Mouse (Mus musculus) lung, embryonic 16.5 days (tissue): ENCODE results near the gene Il17c. TPM values are rescaled to one million over a fixed set of nuclear protein-coding genes. Genes with fewer than 3 reads are reported as not detected.

Experiments used
- ATAC-seq: fragments of 200-750 bp; cut with Nextera tagmentation; 2 replicates; pipeline ENCODE4 v1.8.0; 2017; ENCODE audit warnings: low read depth, mild to moderate bottlenecking, moderate library complexity
- H3K27ac ChIP-seq: fragments of 300-500 bp; sonication (generic); 2 replicates; pipeline ENCODE4 v1.5.1; 2014; ENCODE audit warnings: mild to moderate bottlenecking, control low read depth, low read length
- H3K27me3 ChIP-seq: fragments of 300-500 bp; sonication (generic); 2 replicates; pipeline ENCODE4 v1.6.1; 2014; ENCODE audit warnings: low read depth, low read length, mixed read lengths; ENCODE audit not compliant: control insufficient read depth, insufficient read depth
- H3K36me3 ChIP-seq: fragments of 300-500 bp; sonication (generic); 2 replicates; pipeline ENCODE4 v1.6.1; 2014; ENCODE audit warnings: low read length; ENCODE audit not compliant: control insufficient read depth, insufficient read depth
- H3K4me1 ChIP-seq: fragments of 300-500 bp; sonication (generic); replicated peaks from 2 replicates; pipeline ENCODE4 v1.6.1; 2014; ENCODE audit warnings: low read length, mixed read lengths; ENCODE audit not compliant: control insufficient read depth, insufficient read depth
- H3K4me2 ChIP-seq: fragments of 300-500 bp; sonication (generic); 2 replicates; pipeline ENCODE4 v1.6.1; 2014; ENCODE audit warnings: low read depth, low read length, control low read depth
- H3K4me3 ChIP-seq: fragments of 300-500 bp; sonication (generic); 2 replicates; pipeline ENCODE4 v1.5.1; 2014; ENCODE audit warnings: mild to moderate bottlenecking, low read length, control low read depth
- H3K9ac ChIP-seq: fragments of 300-500 bp; sonication (generic); 2 replicates; pipeline ENCODE4 v1.6.1; 2014; ENCODE audit warnings: low read length, control low read depth
- H3K9me3 ChIP-seq: fragments of 300-500 bp; sonication (generic); 2 replicates; pipeline ENCODE4 v1.6.1; 2016; ENCODE audit warnings: low read length; ENCODE audit not compliant: control insufficient read depth
- WGBS: fragments of 180-500 bp; shearing (Covaris S2); extraction: QIAGEN DNeasy Blood & Tissue Kit; methylation state at CpG from one replicate; pipeline ENCODE4 v1.1.7; 2014; 5-methylcytosine and 5-hydroxymethylcytosine counted together
- polyA plus RNA-seq: library from polyadenylated mRNA; unstranded; fragments of >200 nt; fragmentation: Nextera tagmentation; extraction: Ambion mirVana; gene quantifications from 2 replicates; pipeline ENCODE4 v1.2.1, GENCODE M21; 2015

Gene Il17c
- polyA plus RNA-seq, 1 experiment from 2014 or later: not detected

- WGBS: 95% methylated on average over 9 of the region's 9 CpGs
- Histone ChIP-seq H3K9me3 (no peaks in the 10 kb centered on the region), H3K9ac (no peak overlapping the region), H3K4me1 (no peaks in the 10 kb centered on the region), H3K4me2 (no peak overlapping the region), H3K27ac (no peak overlapping the region), H3K4me3 (no peak overlapping the region), H3K36me3 (peaks cover 36% of the 10 kb centered on the region), H3K27me3 (no peaks in the 10 kb centered on the region)
- ATAC-seq: no peak
Observed at GRCm38 (mm10) chr8:122398186-122398585, 23.6 kb upstream of the Il17c start.

GRCm38 (mm10) chr8:122405146-122405805 is 16.5 kb upstream of the Il17c start:
- WGBS: 81% methylated on average over 9 of the region's 9 CpGs
- no peak overlapping the region for H3K4me3 ChIP-seq
- H3K4me2 ChIP-seq: no peak overlapping the region
- no peaks in the 10 kb centered on the region for H3K27me3 ChIP-seq
- peaks cover 71% of the 10 kb centered on the region for H3K36me3 ChIP-seq
- no peaks in the 10 kb centered on the region for H3K4me1 ChIP-seq
- no peak overlapping the region for H3K27ac ChIP-seq
- H3K9ac ChIP-seq: no peak overlapping the region
- no peak for ATAC-seq
- H3K9me3 ChIP-seq: no peaks in the 10 kb centered on the region

- H3K27me3 ChIP-seq: no peaks in the 10 kb centered on the region
Observed at GRCm38 (mm10) chr8:122407678-122408077, 14.1 kb upstream of the Il17c start.

GRCm38 (mm10) chr8:122414311-122414710 is 7.5 kb upstream of the Il17c start:
- Histone ChIP-seq H3K36me3 (peaks cover 61% of the 10 kb centered on the region), H3K4me2 (no peak overlapping the region), H3K4me1 (no peaks in the 10 kb centered on the region), H3K9me3 (no peaks in the 10 kb centered on the region), H3K9ac (no peak overlapping the region), H3K4me3 (no peak overlapping the region), H3K27me3 (no peaks in the 10 kb centered on the region), H3K27ac (no peak overlapping the region)
- WGBS: 79% methylated on average over 9 of the region's 9 CpGs
- no peak for ATAC-seq

More at GRCm38 (mm10) chr8:122407678-122408077, 14.1 kb upstream of the Il17c start:
- WGBS: 87% methylated on average over 7 of the region's 7 CpGs
- Histone ChIP-seq H3K4me2 (no peak overlapping the region), H3K9ac (no peak overlapping the region), H3K4me1 (no peaks in the 10 kb centered on the region), H3K9me3 (no peaks in the 10 kb centered on the region), H3K4me3 (no peak overlapping the region), H3K27ac (no peak overlapping the region), H3K36me3 (peaks cover 74% of the 10 kb centered on the region)
- ATAC-seq: no peak

- H3K9ac ChIP-seq: no peak overlapping the region
- H3K36me3 ChIP-seq: peaks cover 49% of the 10 kb centered on the region
- peaks cover 4% of the 10 kb centered on the region for H3K4me1 ChIP-seq
- ATAC-seq: no peak
- H3K27ac ChIP-seq: no peak overlapping the region
- no peaks in the 10 kb centered on the region for H3K9me3 ChIP-seq
- H3K27me3 ChIP-seq: no peaks in the 10 kb centered on the region
- no peak overlapping the region for H3K4me3 ChIP-seq
- WGBS: 85% methylated on average over 6 of the region's 6 CpGs
- H3K4me2 ChIP-seq: no peak overlapping the region
Observed at GRCm38 (mm10) chr8:122415554-122415953, 6.3 kb upstream of the Il17c start.

GRCm38 (mm10) chr8:122419881-122420555 is 1.8 kb upstream of the Il17c start:
- 38% methylated on average over 9 of the region's 9 CpGs for WGBS
- Histone ChIP-seq H3K9ac (no peak overlapping the region), H3K4me3 (no peak overlapping the region), H3K36me3 (peaks cover 20% of the 10 kb centered on the region), H3K4me2 (no peak overlapping the region), H3K27me3 (no peaks in the 10 kb centered on the region), H3K27ac (no peak overlapping the region), H3K9me3 (no peaks in the 10 kb centered on the region), H3K4me1 (peaks cover 4% of the 10 kb centered on the region)
- ATAC-seq: peak; percentile 64

GRCm38 (mm10) chr8:122423217-122423616 is 1.4 kb downstream of the Il17c start:
- H3K36me3 ChIP-seq: no peaks in the 10 kb centered on the region
- H3K27ac ChIP-seq: no peak overlapping the region
- peaks cover 4% of the 10 kb centered on the region for H3K4me1 ChIP-seq
- no peak for ATAC-seq
- H3K4me2 ChIP-seq: no peak overlapping the region
- 75% methylated on average over 24 of the region's 24 CpGs for WGBS
- no peaks in the 10 kb centered on the region for H3K9me3 ChIP-seq
- no peaks in the 10 kb centered on the region for H3K27me3 ChIP-seq
- H3K9ac ChIP-seq: no peak overlapping the region
- H3K4me3 ChIP-seq: no peak overlapping the region

GRCm38 (mm10) chr8:122423659-122424058 is 1.8 kb downstream of the Il17c start:
- Histone ChIP-seq H3K9ac (no peak overlapping the region), H3K36me3 (no peaks in the 10 kb centered on the region), H3K4me3 (no peak overlapping the region), H3K9me3 (no peaks in the 10 kb centered on the region), H3K4me2 (no peak overlapping the region), H3K4me1 (peaks cover 4% of the 10 kb centered on the region), H3K27me3 (no peaks in the 10 kb centered on the region), H3K27ac (no peak overlapping the region)
- WGBS: 37% methylated on average over 5 of the region's 5 CpGs
- ATAC-seq: no peak

GRCm38 (mm10) chr8:122426145-122426544 is 4.3 kb downstream of the Il17c start:
- Histone ChIP-seq H3K27me3 (no peaks in the 10 kb centered on the region), H3K4me3 (no peak overlapping the region), H3K36me3 (no peaks in the 10 kb centered on the region), H3K9ac (no peak overlapping the region), H3K27ac (no peak overlapping the region), H3K9me3 (no peaks in the 10 kb centered on the region), H3K4me1 (peaks cover 1% of the 10 kb centered on the region), H3K4me2 (no peak overlapping the region)
- ATAC-seq: no peak
- WGBS: 72% methylated on average over 9 of the region's 9 CpGs
